Mouse (Mus musculus): ENCODE measurements at regions not wholly inside any gene's neighbourhood (a gene's known extent, or its start where the extent isn't known, plus 50 kb on each side); places are given as distances from the start of the nearest gene placed in this dataset.

DNA sequence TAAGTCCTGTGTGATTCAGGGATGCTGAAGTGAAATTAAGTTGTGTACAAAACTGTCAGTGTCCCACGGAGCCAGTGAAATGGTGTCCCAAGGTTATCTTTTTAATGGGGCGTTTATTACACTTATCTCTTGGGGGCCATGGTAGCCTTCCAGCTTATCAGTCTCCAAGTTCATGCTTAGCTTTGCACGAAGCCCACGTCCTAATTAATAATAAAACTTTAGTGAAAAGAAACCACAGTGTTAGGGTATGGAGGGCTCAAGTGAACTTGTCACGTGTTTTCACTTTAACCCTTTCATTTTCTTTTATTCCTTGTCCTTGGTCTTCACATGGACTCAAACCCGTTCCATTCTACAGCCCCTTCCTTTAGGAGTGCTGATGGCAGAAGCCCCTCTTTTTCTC is 105.9 kb downstream of the Fam76b start:
- H3K27ac ChIP-seq, result no peak overlapping the region
- H3K4me2 ChIP-seq, result no peak overlapping the region
- H3K4me3 ChIP-seq (replicated peaks), result no peak overlapping the region
- H3K4me1 ChIP-seq, result no peaks in the 10 kb centered on the region
- H3K27me3 ChIP-seq, result no peaks in the 10 kb centered on the region
- H3K9ac ChIP-seq, result no peak overlapping the region
- WGBS, result 51% methylated on average over 6 of the region's 6 CpGs
- H3K9me3 ChIP-seq (replicated peaks), result no peaks in the 10 kb centered on the region
- no peak for ATAC-seq (replicated peaks; ENCODE audit: low FRiP score)
- no peaks in the 10 kb centered on the region for H3K36me3 ChIP-seq

DNA sequence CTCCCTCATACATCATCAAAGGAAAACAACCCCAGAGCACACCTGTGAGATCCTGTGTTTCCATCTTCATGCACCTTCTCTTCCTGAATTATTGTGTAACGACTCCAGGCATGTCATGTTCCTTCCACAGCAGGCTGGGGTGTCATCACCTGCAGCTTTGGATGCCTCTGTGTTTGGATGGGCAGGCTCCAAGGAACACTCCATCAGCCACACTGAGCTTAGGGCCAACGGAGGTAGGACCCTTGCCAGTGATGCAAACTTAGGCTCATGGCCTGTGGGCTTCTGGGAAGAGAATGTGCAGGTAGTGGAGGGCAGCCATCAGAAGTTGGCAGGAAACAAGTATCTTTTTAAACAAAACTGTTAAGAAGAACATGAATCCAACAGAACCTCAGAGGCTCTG is 109.8 kb downstream of the Fam76b start:
- H3K9me3 ChIP-seq (replicated peaks), result no peaks in the 10 kb centered on the region
- 92% methylated on average over 2 of the region's 2 CpGs for WGBS
- no peak overlapping the region for H3K27ac ChIP-seq
- H3K9ac ChIP-seq, result no peak overlapping the region
- H3K4me1 ChIP-seq, result no peaks in the 10 kb centered on the region
- no peak for ATAC-seq (replicated peaks; ENCODE audit: low FRiP score)
- H3K27me3 ChIP-seq, result no peaks in the 10 kb centered on the region
- H3K4me2 ChIP-seq, result no peak overlapping the region
- H3K36me3 ChIP-seq, result no peaks in the 10 kb centered on the region
- H3K4me3 ChIP-seq (replicated peaks), result no peak overlapping the region

DNA sequence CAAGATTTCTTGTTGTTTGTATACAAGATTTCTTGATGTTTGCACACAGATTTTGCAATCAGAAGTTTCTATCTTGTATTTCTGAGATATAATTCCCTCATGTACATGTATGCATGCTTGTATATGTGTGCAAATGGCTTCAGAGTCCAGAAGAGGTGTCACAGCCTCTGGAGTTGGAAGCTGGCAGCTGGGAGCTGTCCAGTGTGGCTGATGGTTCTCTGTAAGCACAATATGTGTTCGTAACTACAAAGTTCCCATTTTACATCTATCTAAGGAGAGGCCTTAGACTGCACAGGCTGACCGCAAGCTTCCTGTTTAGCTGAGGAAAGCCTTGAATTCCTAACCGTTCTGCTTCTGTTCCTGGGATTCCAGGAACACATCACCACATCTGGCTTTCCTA is 119.0 kb downstream of the Fam76b start:
- H3K27ac ChIP-seq, result no peak overlapping the region
- no peak overlapping the region for H3K9ac ChIP-seq
- no peak overlapping the region for H3K4me2 ChIP-seq
- H3K36me3 ChIP-seq, result no peaks in the 10 kb centered on the region
- no peaks in the 10 kb centered on the region for H3K27me3 ChIP-seq
- WGBS, result 66% methylated on average over 3 of the region's 3 CpGs
- H3K4me1 ChIP-seq, result no peaks in the 10 kb centered on the region
- ATAC-seq (replicated peaks; ENCODE audit: low FRiP score), result no peak
- no peak overlapping the region for H3K4me3 ChIP-seq (replicated peaks)
- no peaks in the 10 kb centered on the region for H3K9me3 ChIP-seq (replicated peaks)

DNA sequence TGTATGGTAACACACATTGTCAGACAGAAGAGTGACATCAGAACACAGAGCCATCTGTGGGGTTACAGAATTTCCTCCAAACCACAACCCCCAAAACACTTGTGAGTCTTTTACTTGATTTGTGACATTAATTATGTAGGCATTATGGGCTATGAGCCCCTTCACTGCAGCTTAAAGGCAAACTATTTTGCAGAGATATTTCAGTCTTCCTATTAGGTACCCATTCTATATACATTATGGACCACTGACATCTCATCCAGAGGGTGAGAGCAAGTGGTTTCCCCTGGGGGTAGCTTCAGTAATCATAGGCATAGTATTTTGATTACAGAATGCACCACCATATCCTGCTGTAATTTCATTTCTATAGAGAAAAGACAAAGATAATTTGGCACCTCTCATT is 124.6 kb downstream of the Fam76b start:
- no peak overlapping the region for H3K4me2 ChIP-seq
- H3K9ac ChIP-seq, result no peak overlapping the region
- no peaks in the 10 kb centered on the region for H3K27me3 ChIP-seq
- no peak for ATAC-seq (replicated peaks; ENCODE audit: low FRiP score)
- no peaks in the 10 kb centered on the region for H3K36me3 ChIP-seq
- H3K4me3 ChIP-seq (replicated peaks), result no peak overlapping the region
- H3K4me1 ChIP-seq, result no peaks in the 10 kb centered on the region
- no peak overlapping the region for H3K27ac ChIP-seq
- no peaks in the 10 kb centered on the region for H3K9me3 ChIP-seq (replicated peaks)

DNA sequence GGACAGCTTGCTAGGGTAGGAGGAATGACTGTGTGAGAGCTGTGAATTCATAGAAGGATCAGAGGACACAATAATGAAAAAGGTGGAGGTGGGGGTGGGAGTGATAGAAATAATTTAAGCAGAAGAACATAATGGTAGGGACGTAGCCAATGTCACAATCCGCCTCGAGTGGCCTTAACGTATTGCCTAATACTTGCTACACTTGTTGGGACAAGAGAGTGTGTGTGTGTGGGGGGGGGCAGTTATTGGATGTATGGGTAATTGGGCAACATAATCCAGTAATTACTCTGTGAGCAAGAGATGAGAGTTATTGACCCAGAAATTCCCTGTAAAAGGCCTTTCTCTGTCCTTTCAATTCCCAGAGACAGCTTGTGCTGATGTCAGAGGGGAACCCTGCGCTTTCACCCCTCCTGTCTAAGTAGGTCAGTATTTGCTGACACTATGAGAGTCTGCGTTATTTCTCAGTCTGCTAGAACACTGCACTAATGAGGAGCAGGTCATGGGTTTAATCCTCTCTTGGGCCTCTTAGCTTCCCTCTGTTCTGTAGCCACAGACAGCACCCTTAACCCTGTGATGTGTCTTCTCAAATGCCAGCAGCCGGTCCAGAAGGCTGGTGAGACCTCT is 135.7 kb downstream of the Fam76b start:
- Histone ChIP-seq H3K4me2 (no peak overlapping the region), H3K9ac (no peak overlapping the region), H3K4me3 (replicated peaks) (no peak overlapping the region), H3K27ac (no peak overlapping the region), H3K36me3 (no peaks in the 10 kb centered on the region), H3K4me1 (no peaks in the 10 kb centered on the region), H3K27me3 (no peaks in the 10 kb centered on the region), H3K9me3 (replicated peaks) (no peaks in the 10 kb centered on the region)
- no peak for ATAC-seq (replicated peaks; ENCODE audit: low FRiP score)
- 77% methylated on average over 7 of the region's 7 CpGs for WGBS

DNA sequence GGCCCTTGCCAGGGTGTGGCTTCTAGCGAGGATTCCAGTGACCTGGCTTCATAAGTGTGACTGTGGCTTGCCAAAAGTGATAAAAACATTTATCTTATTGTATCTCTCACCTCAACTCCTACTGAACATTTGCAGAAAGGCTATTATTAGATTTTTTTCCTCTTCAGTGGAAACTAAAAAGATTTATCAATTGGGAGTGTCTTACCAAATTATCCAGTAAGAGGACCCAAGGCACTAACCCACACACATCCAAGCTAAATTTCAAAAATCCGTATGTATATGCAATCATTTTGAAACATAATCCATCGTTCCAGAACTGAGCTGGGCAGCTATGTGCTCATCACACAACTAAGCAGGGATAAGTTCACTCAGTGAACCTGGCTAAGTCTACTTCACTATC is 136.3 kb downstream of the Fam76b start:
- 90% methylated on average over 3 of the region's 3 CpGs for WGBS
- Histone ChIP-seq H3K4me3 (replicated peaks) (no peak overlapping the region), H3K9me3 (replicated peaks) (no peaks in the 10 kb centered on the region), H3K27me3 (no peaks in the 10 kb centered on the region), H3K27ac (no peak overlapping the region), H3K36me3 (no peaks in the 10 kb centered on the region), H3K4me1 (no peaks in the 10 kb centered on the region), H3K4me2 (no peak overlapping the region), H3K9ac (no peak overlapping the region)
- ATAC-seq (replicated peaks; ENCODE audit: low FRiP score), result no peak

DNA sequence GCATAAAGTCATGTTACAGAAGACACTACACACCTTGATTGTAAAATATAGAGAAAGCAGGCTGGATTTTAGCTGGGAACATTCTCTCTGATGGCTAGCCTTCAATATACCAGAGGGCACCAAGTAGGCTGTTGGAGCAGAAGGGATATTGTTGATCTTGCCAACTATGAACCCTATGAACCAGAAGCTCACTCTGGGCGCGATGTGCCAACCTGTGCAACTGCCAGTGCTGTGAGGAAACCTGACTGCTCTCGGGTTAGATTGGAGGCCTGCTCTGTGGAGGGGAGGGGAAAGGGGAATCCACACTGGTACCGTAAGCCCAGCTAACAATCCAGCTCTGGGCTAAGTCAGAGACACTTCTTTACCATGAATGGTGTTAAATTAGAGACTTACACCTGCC is 136.7 kb downstream of the Fam76b start:
- no peaks in the 10 kb centered on the region for H3K9me3 ChIP-seq (replicated peaks)
- H3K27ac ChIP-seq, result no peak overlapping the region
- no peaks in the 10 kb centered on the region for H3K27me3 ChIP-seq
- no peak overlapping the region for H3K4me2 ChIP-seq
- no peaks in the 10 kb centered on the region for H3K36me3 ChIP-seq
- H3K9ac ChIP-seq, result no peak overlapping the region
- 89% methylated on average over 4 of the region's 4 CpGs for WGBS
- no peaks in the 10 kb centered on the region for H3K4me1 ChIP-seq
- H3K4me3 ChIP-seq (replicated peaks), result no peak overlapping the region
- no peak for ATAC-seq (replicated peaks; ENCODE audit: low FRiP score)

DNA sequence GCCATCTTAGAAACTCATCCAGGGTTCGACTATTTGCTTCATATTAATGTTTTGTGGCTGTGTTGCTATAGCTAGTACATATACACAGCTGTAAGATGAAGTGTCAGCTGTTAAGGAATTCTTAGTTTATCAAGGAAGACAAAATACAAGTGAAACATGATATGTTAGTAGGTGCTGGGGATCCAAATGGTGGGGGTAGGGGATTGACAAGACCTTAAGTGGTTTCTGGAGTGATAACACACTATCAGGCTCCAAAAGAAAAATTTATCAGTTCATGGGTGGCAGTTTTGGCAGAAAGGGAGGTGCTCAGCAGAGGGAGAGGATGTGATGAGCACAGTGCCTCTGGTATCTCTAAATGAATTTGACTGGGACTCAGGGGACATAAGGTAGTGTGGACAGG is 138.7 kb downstream of the Fam76b start:
- Histone ChIP-seq H3K27ac (no peak overlapping the region), H3K27me3 (no peaks in the 10 kb centered on the region), H3K4me1 (no peaks in the 10 kb centered on the region), H3K4me2 (no peak overlapping the region), H3K9me3 (replicated peaks) (no peaks in the 10 kb centered on the region), H3K4me3 (replicated peaks) (no peak overlapping the region), H3K36me3 (no peaks in the 10 kb centered on the region), H3K9ac (no peak overlapping the region)
- no peak for ATAC-seq (replicated peaks; ENCODE audit: low FRiP score)
- WGBS, result 86% methylated on average over 1 of the region's 1 CpGs

DNA sequence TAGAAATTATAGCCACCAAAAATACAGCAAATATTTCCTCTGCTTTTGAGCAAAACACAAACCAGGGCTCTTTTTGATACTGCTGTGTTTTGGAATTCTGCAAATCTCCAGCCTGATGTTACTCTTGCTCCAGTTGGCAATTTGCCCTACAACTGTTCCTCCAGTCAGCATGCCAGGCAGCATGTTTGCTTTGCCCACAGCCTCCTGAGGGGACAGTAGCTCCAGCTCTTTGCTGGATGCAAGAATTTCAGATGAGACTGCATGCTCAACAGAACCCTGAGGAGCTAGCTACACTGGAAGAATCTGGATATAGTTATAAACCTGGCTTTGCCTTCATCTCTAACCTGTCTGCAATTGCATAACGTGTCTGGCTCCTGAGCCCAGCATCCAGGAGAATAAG is 141.7 kb downstream of the Fam76b start:
- Histone ChIP-seq H3K4me1 (no peaks in the 10 kb centered on the region), H3K4me2 (no peak overlapping the region), H3K4me3 (replicated peaks) (no peak overlapping the region), H3K9ac (no peak overlapping the region), H3K27me3 (no peaks in the 10 kb centered on the region), H3K9me3 (replicated peaks) (no peaks in the 10 kb centered on the region), H3K36me3 (no peaks in the 10 kb centered on the region), H3K27ac (no peak overlapping the region)
- WGBS, result 76% methylated on average over 1 of the region's 1 CpGs
- ATAC-seq (replicated peaks; ENCODE audit: low FRiP score), result no peak

DNA sequence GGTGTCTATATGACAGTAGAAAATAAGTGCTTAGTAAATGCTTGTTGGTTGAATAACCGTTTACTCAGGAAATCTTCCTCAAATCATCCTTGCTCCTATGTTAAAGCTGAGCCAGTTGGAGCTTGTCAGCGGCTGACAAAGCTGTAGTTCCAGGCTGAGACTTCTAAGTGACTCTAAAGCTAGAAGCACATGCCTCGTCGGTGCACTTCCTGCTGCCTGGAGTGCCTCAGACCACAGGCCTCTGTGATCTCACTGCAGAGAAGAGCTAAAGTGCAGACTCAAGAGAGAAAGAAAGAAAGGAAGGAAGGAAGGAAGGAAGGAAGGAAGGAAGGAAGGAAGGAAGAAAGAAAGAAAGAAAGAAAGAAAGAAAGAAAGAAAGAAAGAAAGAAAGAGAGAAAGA is 146.1 kb downstream of the Fam76b start:
- Histone ChIP-seq H3K4me2 (no peak overlapping the region), H3K9ac (no peak overlapping the region), H3K4me3 (replicated peaks) (no peak overlapping the region), H3K27ac (no peak overlapping the region), H3K27me3 (no peaks in the 10 kb centered on the region), H3K36me3 (no peaks in the 10 kb centered on the region), H3K4me1 (no peaks in the 10 kb centered on the region), H3K9me3 (replicated peaks) (no peaks in the 10 kb centered on the region)
- no peak for ATAC-seq (replicated peaks; ENCODE audit: low FRiP score)
- WGBS, result 61% methylated on average over 4 of the region's 4 CpGs

DNA sequence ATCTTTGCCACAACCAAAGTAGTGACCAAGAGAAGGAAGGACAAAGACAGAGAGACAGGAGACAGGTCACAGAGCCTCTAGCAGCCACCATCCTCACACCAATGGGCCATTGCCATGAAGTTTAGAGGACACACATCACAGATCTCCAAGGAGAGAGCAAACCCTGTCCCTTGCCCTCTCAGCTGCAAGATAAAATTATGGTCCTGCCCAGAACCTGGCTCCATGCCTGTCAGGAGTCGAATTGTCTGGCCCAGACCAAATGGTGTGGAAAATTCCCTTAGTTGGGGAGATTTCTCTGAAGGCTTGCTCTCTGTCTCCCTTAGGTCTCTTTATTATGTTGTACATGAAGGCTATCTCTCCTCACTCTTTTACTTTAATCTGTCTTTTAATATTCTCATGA is 147.4 kb downstream of the Fam76b start:
- Histone ChIP-seq H3K4me1 (no peaks in the 10 kb centered on the region), H3K9ac (no peak overlapping the region), H3K27ac (no peak overlapping the region), H3K27me3 (no peaks in the 10 kb centered on the region), H3K4me2 (no peak overlapping the region), H3K9me3 (replicated peaks) (no peaks in the 10 kb centered on the region), H3K4me3 (replicated peaks) (no peak overlapping the region), H3K36me3 (no peaks in the 10 kb centered on the region)
- ATAC-seq (replicated peaks; ENCODE audit: low FRiP score), result no peak
- 27% methylated on average over 1 of the region's 1 CpGs for WGBS

DNA sequence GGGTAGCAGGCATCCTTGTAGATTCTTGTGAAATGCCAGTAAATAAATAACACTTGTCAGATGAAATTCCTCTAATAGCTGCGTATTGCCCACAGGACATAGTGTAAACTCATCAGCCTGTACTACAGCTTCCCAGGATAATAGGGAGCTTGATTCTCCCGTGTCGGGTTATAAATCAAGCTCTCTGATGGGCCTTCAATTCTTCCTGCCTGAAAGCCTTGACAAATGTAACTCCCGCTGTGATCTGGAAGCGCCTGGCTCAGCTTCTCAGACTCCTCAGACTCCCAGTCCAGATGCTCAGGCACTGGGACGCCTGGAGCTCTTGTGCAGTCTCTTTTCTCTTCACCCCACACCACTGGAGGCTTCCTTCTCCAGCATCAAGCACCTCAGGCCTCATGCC is 151.3 kb downstream of the Fam76b start:
- no peak for ATAC-seq (replicated peaks; ENCODE audit: low FRiP score)
- Histone ChIP-seq H3K9me3 (replicated peaks) (no peaks in the 10 kb centered on the region), H3K9ac (no peak overlapping the region), H3K27ac (no peak overlapping the region), H3K27me3 (no peaks in the 10 kb centered on the region), H3K4me1 (no peaks in the 10 kb centered on the region), H3K4me3 (replicated peaks) (no peak overlapping the region), H3K36me3 (no peaks in the 10 kb centered on the region), H3K4me2 (no peak overlapping the region)
- WGBS, result 39% methylated on average over 6 of the region's 6 CpGs

DNA sequence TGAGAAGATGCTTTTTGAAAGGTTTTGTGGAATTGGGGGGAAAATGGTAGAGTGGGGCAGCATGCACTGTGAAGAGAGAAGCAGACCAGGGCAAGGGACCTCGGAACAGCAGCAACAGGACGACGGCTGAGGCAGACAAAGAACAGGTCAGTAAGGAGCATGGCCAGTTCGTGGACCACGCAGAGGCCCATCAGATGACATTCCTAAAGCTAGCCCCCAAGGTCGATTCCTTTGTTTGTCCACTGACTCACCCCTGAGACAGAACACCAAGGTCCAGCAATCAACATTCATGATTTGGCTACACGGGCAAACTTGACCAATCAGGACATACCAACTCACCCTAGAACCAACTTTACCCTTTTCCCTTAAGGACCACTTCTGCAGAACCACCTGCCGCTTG is 160.0 kb downstream of the Fam76b start:
- no peak for ATAC-seq (replicated peaks; ENCODE audit: low FRiP score)
- 0 out of 2 replicates have a peak, but pooled peaks cover 7% of the 10 kb centered on the region for H3K4me1 ChIP-seq
- no peak overlapping the region for H3K27ac ChIP-seq
- H3K4me3 ChIP-seq (replicated peaks), result no peak overlapping the region
- no peaks in the 10 kb centered on the region for H3K36me3 ChIP-seq
- no peaks in the 10 kb centered on the region for H3K9me3 ChIP-seq (replicated peaks)
- no peak overlapping the region for H3K4me2 ChIP-seq
- WGBS, result 87% methylated on average over 8 of the region's 8 CpGs
- H3K27me3 ChIP-seq, result no peaks in the 10 kb centered on the region
- H3K9ac ChIP-seq, result no peak overlapping the region

All from kidney, embryonic 15.5 days (tissue).